Mouse (Mus musculus) intestine, embryonic 14.5 days (tissue): Measurements from ENCODE around the gene Oat. TPM values are rescaled to one million over a fixed set of nuclear protein-coding genes. Genes with fewer than 3 reads are reported as not detected.

Experiments
- ATAC-seq: fragments of 200-750 bp; cut with Nextera tagmentation; replicated peaks from 2 replicates; pipeline ENCODE4 v1.8.0; 2017; ENCODE audit warnings: low read depth, moderate number of reproducible peaks, moderate TSS enrichment, moderate library complexity; ENCODE audit not compliant: low FRiP score, low TSS enrichment
- DNase-seq: peaks from one replicate; pipeline ENCODE4 v3.0.0-alpha.2; 2018; ENCODE audit warnings: low spot score
- H3K27ac ChIP-seq: fragments of 300-500 bp; sonication (generic); 2 replicates; pipeline ENCODE4 v1.5.1; 2014; ENCODE audit warnings: low read depth, mild to moderate bottlenecking, control low read depth
- H3K27me3 ChIP-seq: fragments of 300-500 bp; sonication (generic); replicated peaks from 2 replicates; pipeline ENCODE4 v1.6.1; 2014; ENCODE audit warnings: low read length, control low read depth; ENCODE audit not compliant: control insufficient read depth, insufficient read depth
- H3K36me3 ChIP-seq: fragments of 300-500 bp; sonication (generic); 2 replicates; pipeline ENCODE4 v1.6.1; 2014; ENCODE audit warnings: low read length, control low read depth; ENCODE audit not compliant: control insufficient read depth, insufficient read depth
- H3K4me1 ChIP-seq: fragments of 300-500 bp; sonication (generic); replicated peaks from 2 replicates; pipeline ENCODE4 v1.6.1; 2014; ENCODE audit warnings: low read length, control low read depth, mixed read lengths; ENCODE audit not compliant: control insufficient read depth, insufficient read depth
- H3K4me2 ChIP-seq: fragments of 300-500 bp; sonication (generic); 2 replicates; pipeline ENCODE4 v1.6.1; 2014; ENCODE audit warnings: low read length
- H3K4me3 ChIP-seq: fragments of 300-500 bp; sonication (generic); 2 replicates; pipeline ENCODE4 v1.5.1; 2014; ENCODE audit warnings: low read depth, low read length, control low read depth, mixed read lengths
- H3K9ac ChIP-seq: fragments of 300-500 bp; sonication (generic); 2 replicates; pipeline ENCODE4 v1.6.1; 2014; ENCODE audit warnings: mild to moderate bottlenecking, low read length
- H3K9me3 ChIP-seq: fragments of 300-500 bp; sonication (generic); 2 replicates; pipeline ENCODE4 v1.6.1; 2016; ENCODE audit warnings: low read length, control low read depth; ENCODE audit not compliant: control insufficient read depth
- WGBS: fragments of 180-500 bp; shearing (Covaris S2); extraction: QIAGEN DNeasy Blood & Tissue Kit; methylation state at CpG from one replicate; pipeline ENCODE4 v1.1.7; 2014; 5-methylcytosine and 5-hydroxymethylcytosine counted together
- polyA plus RNA-seq: library from polyadenylated mRNA; unstranded; fragments of >200 nt; fragmentation: Nextera tagmentation; extraction: Ambion mirVana; gene quantifications from 2 replicates; pipeline ENCODE4 v1.2.1, GENCODE M21; 2014

Oat gene
- polyA plus RNA-seq, 1 experiment from 2014 or later = 873 TPM

DNA sequence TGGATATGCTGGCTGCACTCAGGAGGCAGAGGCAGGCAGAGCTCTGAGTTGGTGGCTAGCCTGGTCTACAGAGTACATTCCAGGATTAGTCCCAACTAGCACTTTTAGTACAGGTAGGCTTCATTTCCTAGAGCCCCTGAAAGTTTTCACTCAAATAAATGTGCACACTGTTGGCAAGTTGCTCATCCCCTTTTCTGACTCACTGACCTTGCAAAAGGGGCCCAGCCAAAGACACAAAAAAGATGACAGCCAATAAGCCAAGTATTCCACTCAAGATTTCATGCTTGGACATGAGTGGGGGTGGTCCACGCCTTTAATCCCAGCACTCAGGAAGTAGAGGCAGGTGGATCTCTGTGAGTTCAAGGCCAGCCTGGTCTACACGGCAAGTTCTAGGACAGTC is 5.2 kb upstream of the Oat start:
- Histone ChIP-seq H3K27me3 (no peaks in the 10 kb centered on the region), H3K9me3 (no peaks in the 10 kb centered on the region), H3K36me3 (no peaks in the 10 kb centered on the region), H3K4me3 (no peak overlapping the region), H3K4me2 (no peak overlapping the region), H3K9ac (no peak overlapping the region), H3K4me1 (peaks cover 6% of the 10 kb centered on the region; the same call in 1 of the 2 replicates), H3K27ac (no peak overlapping the region)
- DNase-seq (no peak), ATAC-seq (no peak)
- WGBS = 88% methylated on average over 2 of the region's 2 CpGs

DNA sequence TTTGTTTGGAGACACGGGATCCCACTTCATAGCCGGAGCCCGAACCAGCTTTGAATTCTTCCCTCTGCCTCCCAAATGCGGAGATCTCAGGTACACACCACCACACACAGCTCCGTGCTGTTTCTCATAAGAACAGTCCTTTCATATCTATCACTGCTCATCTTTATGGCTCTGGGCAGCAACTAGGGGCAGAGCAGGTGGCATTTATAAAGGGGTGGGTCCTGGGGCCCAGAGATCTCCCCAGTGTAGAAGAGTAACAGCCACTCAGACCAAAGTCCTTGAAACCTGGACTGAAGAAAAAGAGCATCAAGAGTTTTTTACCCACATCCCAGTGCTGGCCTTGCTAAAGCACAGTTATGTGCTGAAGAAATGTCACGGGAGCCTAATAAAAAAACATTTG is 4.3 kb upstream of the Oat start:
- WGBS = 54% methylated on average over 6 of the region's 6 CpGs
- no peak for DNase-seq
- Histone ChIP-seq H3K27me3 (no peaks in the 10 kb centered on the region), H3K27ac (peak overlapping the region; percentile 47; the same call in 1 of the 2 replicates), H3K9ac (no peak overlapping the region), H3K4me3 (no peak overlapping the region), H3K4me2 (peak overlapping the region; percentile 18; the same call in 1 of the 2 replicates), H3K36me3 (no peaks in the 10 kb centered on the region), H3K4me1 (peaks cover 4% of the 10 kb centered on the region; the same call in 1 of the 2 replicates), H3K9me3 (no peaks in the 10 kb centered on the region)
- ATAC-seq = no peak

DNA sequence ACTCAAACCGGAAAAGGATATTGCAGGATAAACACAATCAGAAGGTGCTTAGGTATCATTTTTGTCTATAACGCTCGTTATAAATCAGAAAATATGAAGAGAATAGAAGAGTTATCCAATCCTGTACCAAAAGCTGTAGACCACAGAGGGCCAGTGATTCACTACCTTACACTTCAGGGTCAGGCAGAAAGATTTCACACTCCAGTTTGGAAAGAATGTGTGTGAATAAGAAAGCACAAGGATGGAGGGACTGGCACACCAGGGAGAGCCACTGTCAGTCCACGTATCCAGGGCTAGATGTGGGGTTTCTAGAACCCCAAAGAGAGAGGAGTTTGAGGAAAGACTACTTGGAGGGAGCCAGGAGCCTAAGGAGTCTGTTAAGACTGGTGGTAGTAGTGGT is 693 bp upstream of the Oat start:
- 42% methylated on average over 4 of the region's 4 CpGs for WGBS
- ATAC-seq = no peak
- H3K36me3 ChIP-seq = no peaks in the 10 kb centered on the region
- H3K9ac ChIP-seq = peak overlapping the region; percentile 37; the same call in 1 of the 2 replicates
- peak overlapping the region; percentile 56 for H3K4me2 ChIP-seq
- H3K4me3 ChIP-seq = peak overlapping the region; percentile 62
- no peaks in the 10 kb centered on the region for H3K9me3 ChIP-seq
- H3K27me3 ChIP-seq = no peaks in the 10 kb centered on the region
- peak overlapping the region; percentile 95; the same call in 1 of the 2 replicates for H3K27ac ChIP-seq
- peaks cover 7% of the 10 kb centered on the region; the same call in 1 of the 2 replicates for H3K4me1 ChIP-seq
- DNase-seq = no peak

DNA sequence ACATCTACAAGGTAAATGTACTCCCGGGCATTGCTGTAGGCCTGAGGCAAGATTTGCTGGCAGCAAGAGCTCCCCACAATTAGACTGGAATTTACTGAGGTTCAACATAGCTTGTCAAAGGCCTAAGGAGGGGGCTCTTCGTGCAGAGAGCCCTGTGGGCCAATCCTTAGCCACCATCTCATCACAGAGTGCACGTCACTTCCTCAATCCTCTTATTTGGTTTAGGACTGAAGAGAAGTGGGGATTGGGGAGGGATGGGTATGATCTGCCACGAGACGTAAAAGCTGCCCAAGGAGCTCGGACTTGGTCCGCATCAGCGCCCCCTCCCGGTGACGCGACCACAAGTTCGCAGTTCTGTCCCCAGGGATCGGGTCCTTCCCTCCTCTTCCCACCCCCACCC is 575 bp downstream of the Oat start:
- Histone ChIP-seq H3K4me1 (peaks cover 7% of the 10 kb centered on the region; the same call in 1 of the 2 replicates), H3K4me3 (peak overlapping the region; percentile 62), H3K36me3 (no peaks in the 10 kb centered on the region), H3K9ac (peak overlapping the region; percentile 71), H3K27me3 (no peaks in the 10 kb centered on the region), H3K27ac (peak overlapping the region; percentile 95), H3K9me3 (no peaks in the 10 kb centered on the region), H3K4me2 (peak overlapping the region; percentile 56)
- ATAC-seq (peak; percentile 86), DNase-seq (peak; percentile 91)
- under 1% methylated on average over 13 of the region's 13 CpGs for WGBS

DNA sequence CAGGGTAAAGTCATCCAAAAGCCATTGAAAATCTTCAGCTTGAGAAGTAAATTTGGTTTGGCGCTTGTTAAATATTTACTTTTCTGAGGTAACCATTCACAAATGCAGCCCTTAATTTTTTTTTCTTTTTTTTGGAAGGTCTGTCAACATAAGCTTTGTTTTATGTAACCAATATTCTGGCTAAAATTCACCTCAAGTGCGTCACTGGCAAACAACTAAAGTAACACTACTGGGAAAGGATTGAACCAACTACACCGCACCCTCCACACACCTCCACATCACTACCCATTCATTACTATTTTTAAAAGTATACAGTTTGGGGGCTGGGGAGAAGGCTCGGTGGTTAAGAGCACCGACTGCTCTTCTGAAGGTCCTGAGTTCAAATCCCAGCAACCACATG is 1.6 kb downstream of the Oat start:
- H3K4me2 ChIP-seq = peak overlapping the region; percentile 56
- peak overlapping the region; percentile 62 for H3K4me3 ChIP-seq
- H3K9me3 ChIP-seq = no peaks in the 10 kb centered on the region
- H3K27me3 ChIP-seq = no peaks in the 10 kb centered on the region
- H3K4me1 ChIP-seq = 0 out of 2 replicates have a peak, but pooled peaks cover 7% of the 10 kb centered on the region
- no peak overlapping the region for H3K27ac ChIP-seq
- DNase-seq (no peak), ATAC-seq (no peak)
- peaks cover 2% of the 10 kb centered on the region; the same call in 1 of the 2 replicates for H3K36me3 ChIP-seq
- 52% methylated on average over 5 of the region's 5 CpGs for WGBS
- H3K9ac ChIP-seq = no peak overlapping the region; the same call in 1 of the 2 replicates

DNA sequence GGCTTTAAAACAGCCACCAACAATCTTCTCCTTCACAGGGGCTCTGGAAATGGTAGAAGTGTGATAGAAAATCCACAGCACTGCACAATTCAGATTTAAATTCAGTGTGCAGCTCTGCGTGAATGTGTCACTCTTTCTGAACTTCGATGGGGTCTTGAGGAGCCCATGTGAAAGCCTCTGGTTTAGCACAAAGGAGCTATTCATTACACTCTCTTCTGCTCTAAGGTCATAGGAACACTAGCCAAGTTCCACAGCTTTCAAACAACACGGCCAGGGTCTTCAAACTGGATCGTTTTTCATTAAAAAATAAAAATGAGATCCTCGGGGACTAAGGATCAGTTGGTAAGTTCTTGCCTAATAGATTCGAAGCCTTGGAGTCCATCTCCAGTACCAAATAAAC is 3.0 kb downstream of the Oat start:
- DNase-seq (no peak), ATAC-seq (no peak)
- peak overlapping the region; percentile 62 for H3K4me3 ChIP-seq
- H3K4me1 ChIP-seq = 0 out of 2 replicates have a peak, but pooled peaks cover 7% of the 10 kb centered on the region
- no peaks in the 10 kb centered on the region for H3K9me3 ChIP-seq
- no peak overlapping the region for H3K27ac ChIP-seq
- H3K36me3 ChIP-seq = peaks cover 17% of the 10 kb centered on the region
- H3K27me3 ChIP-seq = no peaks in the 10 kb centered on the region
- 68% methylated on average over 6 of the region's 6 CpGs for WGBS
- peak overlapping the region; percentile 56 for H3K4me2 ChIP-seq
- H3K9ac ChIP-seq = no peak overlapping the region

DNA sequence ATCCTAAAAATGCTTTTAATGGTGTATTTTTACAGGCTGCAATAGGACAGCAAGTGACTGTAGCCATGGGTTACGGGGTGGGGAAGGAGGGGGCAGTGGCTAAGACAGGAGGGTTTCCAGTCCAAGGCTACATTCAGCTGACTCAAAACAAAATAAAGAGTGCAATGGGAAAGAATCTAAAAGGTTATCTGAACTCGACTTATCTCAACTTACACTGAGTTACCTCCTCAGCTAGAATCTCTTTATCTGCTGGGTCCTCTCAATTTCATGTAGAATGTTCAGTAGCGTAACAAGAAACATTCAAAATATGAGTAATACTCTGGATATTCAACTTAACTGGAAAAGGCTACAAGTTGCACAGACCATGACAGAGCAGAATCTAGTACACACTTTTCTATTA is 3.5 kb downstream of the Oat start:
- DNase-seq (no peak), ATAC-seq (no peak)
- Histone ChIP-seq H3K36me3 (peaks cover 21% of the 10 kb centered on the region), H3K27ac (no peak overlapping the region), H3K4me2 (peak overlapping the region; percentile 56), H3K4me3 (peak overlapping the region; percentile 62; the same call in 1 of the 2 replicates), H3K9ac (no peak overlapping the region), H3K27me3 (no peaks in the 10 kb centered on the region), H3K4me1 (0 out of 2 replicates have a peak, but pooled peaks cover 7% of the 10 kb centered on the region), H3K9me3 (no peaks in the 10 kb centered on the region)
- 66% methylated on average over 3 of the region's 3 CpGs for WGBS

DNA sequence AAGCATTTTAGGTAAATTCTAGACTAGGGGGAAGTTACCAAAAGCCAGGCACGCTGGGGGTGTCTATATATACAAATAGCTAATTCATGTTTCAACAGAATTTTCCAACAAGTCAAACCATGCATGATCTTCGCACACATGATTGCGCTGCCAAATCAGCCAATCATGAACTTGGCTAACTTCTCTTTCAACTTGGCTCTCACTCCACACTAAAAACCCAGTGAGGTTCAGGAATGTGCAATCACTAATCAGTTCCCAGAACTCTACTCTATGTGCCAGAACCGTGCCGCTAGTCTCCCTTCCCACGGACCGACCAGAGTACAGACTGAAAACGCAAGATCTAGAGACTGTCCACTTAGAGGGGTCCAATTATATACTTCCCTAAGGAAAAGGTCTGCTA is 4.7 kb downstream of the Oat start:
- H3K27me3 ChIP-seq = no peaks in the 10 kb centered on the region
- peaks cover 33% of the 10 kb centered on the region for H3K36me3 ChIP-seq
- H3K4me3 ChIP-seq = no peak overlapping the region
- no peak overlapping the region for H3K27ac ChIP-seq
- no peak for ATAC-seq
- no peaks in the 10 kb centered on the region for H3K9me3 ChIP-seq
- peak overlapping the region; percentile 56 for H3K4me2 ChIP-seq
- no peak overlapping the region for H3K9ac ChIP-seq
- WGBS = 75% methylated on average over 8 of the region's 8 CpGs
- DNase-seq = no peak
- H3K4me1 ChIP-seq = 0 out of 2 replicates have a peak, but pooled peaks cover 3% of the 10 kb centered on the region

DNA sequence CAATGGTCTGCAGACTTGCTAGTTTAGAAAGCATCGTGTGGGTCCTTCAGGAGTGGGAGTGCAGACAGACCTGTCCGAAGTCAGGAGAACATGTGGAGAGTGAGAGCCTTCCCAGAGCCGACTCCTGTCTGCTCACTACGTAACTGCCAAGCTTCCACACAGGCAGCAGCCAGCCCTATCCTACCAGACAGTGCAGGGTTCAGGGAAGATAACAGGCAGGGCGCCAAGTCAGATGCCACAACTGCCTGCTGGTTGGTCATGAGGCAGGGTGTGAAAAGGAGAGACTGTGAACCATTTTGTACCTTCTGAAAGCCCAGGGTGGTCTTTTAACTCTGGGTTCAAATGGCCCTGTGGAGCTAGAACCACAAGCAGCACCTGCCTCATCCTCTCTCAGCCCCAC is 6.1 kb downstream of the Oat start:
- Histone ChIP-seq H3K36me3 (peaks cover 45% of the 10 kb centered on the region), H3K9ac (no peak overlapping the region), H3K27me3 (no peaks in the 10 kb centered on the region), H3K9me3 (no peaks in the 10 kb centered on the region), H3K4me2 (no peak overlapping the region), H3K4me1 (0 out of 2 replicates have a peak, but pooled peaks cover 3% of the 10 kb centered on the region), H3K27ac (no peak overlapping the region), H3K4me3 (no peak overlapping the region)
- ATAC-seq (no peak), DNase-seq (no peak)
- 63% methylated on average over 5 of the region's 5 CpGs for WGBS
